Mouse (Mus musculus) bone marrow, adult 2 months (tissue): Measurements from ENCODE around the gene Cacul1. TPM values are rescaled to one million over a fixed set of nuclear protein-coding genes. Genes with fewer than 3 reads are reported as not detected.

ENCODE experiments used
- H3K27ac ChIP-seq: fragments of 200-500 bp; 2 replicates; pipeline ENCODE4 v1.5.1; 2012; ENCODE audit warnings: low read depth, mild to moderate bottlenecking, control low read depth, inconsistent platforms, low read length; ENCODE audit not compliant: control insufficient read depth, poor library complexity, insufficient read depth
- H3K4me1 ChIP-seq: fragments of 200-500 bp; 2 replicates; pipeline ENCODE4 v1.6.1; 2011; ENCODE audit warnings: low read length; ENCODE audit not compliant: control insufficient read depth, insufficient read depth
- H3K4me3 ChIP-seq: fragments of 200-500 bp; replicated peaks from 2 replicates; pipeline ENCODE3; 2011; ENCODE audit warnings: mild to moderate bottlenecking, low read depth, low read length, control low read depth; ENCODE audit not compliant: control insufficient read depth
- CTCF ChIP-seq: fragments of 200-500 bp; IDR thresholded peaks from 2 replicates; pipeline ENCODE4 v1.5.1; 2011; ENCODE audit warnings: low read length, control low read depth; ENCODE audit not compliant: control insufficient read depth, insufficient read depth
- POLR2A ChIP-seq: fragments of 200-500 bp; IDR thresholded peaks from 2 replicates; pipeline ENCODE4 v1.6.1; 2011; ENCODE audit warnings: low read depth, mild to moderate bottlenecking, control low read depth, low read length, borderline replicate concordance; ENCODE audit not compliant: control insufficient read depth
- WGBS: fragments of 180-500 bp; shearing (Covaris S2); methylation state at CpG from one replicate; pipeline ENCODE4 v1.1.7; 2018; 5-methylcytosine and 5-hydroxymethylcytosine counted together
- polyA plus RNA-seq: library from polyadenylated mRNA; stranded (reverse); fragments of >200 nt; gene quantifications from 2 replicates; pipeline ENCODE4 v1.2.4, GENCODE M21; 2011; ENCODE audit warnings: low replicate concordance; ENCODE audit not compliant: missing spikeins, insufficient read depth, insufficient read length

The Cacul1 gene
- polyA plus RNA-seq, 1 experiment = 11.4 TPM

DNA sequence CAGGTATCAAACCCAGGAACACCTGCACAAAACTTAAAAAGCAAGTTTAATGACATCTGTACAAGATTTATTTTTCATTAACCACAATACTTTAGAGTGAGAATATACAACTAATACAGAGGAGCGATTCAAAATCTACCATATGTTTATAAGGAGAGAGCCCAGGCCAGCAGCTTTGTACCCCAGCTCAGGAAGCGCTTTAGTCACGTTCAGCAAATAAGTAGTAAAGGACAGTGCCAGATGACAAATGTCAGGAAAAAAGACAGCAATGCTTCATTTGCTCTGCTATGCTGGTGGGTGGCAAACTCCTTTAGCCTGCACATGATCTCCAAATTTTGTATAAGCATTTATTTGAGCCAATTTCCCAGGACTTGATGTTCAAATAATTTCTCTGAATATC, 56.1 kb downstream of the Cacul1 start:
- WGBS = 91% methylated on average over 3 of the region's 3 CpGs
- H3K27ac ChIP-seq = no peak overlapping the region
- TF ChIP-seq CTCF (no peak), POLR2A (no peak)

DNA sequence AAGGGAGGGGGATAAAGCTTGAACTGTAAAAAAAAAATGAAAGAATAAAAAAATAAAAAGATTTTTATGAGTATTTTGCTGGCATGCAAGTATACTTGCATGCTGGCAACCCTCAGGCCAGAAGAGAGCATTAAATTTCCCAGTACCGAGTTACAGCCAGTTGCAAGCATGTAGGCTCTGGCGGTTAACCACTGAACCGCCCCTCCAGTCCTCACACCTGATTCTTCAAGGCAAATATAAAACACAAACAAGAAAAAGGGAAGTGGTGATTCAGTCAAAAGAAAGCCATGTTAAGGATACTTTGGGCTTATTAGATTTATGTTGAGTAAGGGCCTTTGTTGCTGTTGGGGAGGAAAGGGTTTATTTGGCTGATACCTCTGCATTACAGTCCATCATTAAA, 60.7 kb downstream of the Cacul1 start:
- 52% methylated on average over 3 of the region's 3 CpGs for WGBS
- Histone ChIP-seq H3K27ac (no peak overlapping the region), H3K4me1 (no peaks in the 10 kb centered on the region; the same call in 1 of the 2 replicates), H3K4me3 (no peak overlapping the region)
- TF ChIP-seq POLR2A (no peak), CTCF (no peak)

More for the DNA sequence above, 56.1 kb downstream of the Cacul1 start:
- Histone ChIP-seq H3K4me3 (no peak overlapping the region), H3K4me1 (no peaks in the 10 kb centered on the region)

DNA sequence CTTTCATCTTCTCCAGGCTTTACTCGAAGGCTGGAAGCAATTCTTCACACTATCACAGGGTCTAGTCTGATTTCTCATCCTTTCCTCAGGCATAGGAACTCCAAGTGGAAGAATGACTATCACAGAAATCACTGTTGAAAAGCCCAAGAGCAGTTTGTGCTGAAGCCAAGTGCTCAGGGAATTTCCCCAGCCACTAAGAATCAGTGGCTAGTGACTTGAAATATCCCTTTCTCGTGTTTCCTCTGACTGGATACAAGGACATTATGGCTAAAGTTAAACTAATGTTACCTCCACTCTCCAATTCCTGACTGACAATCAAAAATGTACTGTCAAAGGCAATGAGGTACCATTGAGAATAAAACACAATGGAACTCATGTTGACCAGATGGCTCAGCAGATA, 65.8 kb downstream of the Cacul1 start:
- no peak for TF ChIP-seq POLR2A
- no peak for TF ChIP-seq CTCF
- Histone ChIP-seq H3K4me3 (no peak overlapping the region), H3K4me1 (no peaks in the 10 kb centered on the region; the same call in 1 of the 2 replicates), H3K27ac (no peak overlapping the region)
- whole genome bisulfite sequencing = 53% methylated on average over 2 of the region's 2 CpGs

DNA sequence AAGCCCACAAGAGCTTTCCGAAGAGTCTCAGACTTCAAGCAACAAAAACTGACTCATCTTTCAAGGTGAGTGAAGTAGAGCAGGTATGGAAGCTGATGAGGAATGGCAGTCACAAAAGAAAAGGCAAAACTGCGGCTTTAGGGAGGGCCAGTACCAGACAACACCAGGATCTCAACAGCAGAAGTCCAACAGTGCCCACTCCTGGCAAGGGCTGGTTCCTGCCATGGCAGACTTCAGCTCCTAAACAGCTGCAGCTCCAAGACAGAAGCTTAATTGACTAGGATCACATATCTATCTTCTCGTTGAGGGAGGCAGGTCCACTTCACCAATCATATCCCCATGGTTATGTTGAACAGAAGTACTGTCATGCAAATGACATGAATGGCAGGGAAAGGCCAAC, 67.4 kb downstream of the Cacul1 start:
- Histone ChIP-seq H3K27ac (no peak overlapping the region), H3K4me1 (no peaks in the 10 kb centered on the region), H3K4me3 (no peak overlapping the region)
- WGBS = 59% methylated on average over 3 of the region's 3 CpGs
- TF ChIP-seq POLR2A (no peak), CTCF (no peak)

DNA sequence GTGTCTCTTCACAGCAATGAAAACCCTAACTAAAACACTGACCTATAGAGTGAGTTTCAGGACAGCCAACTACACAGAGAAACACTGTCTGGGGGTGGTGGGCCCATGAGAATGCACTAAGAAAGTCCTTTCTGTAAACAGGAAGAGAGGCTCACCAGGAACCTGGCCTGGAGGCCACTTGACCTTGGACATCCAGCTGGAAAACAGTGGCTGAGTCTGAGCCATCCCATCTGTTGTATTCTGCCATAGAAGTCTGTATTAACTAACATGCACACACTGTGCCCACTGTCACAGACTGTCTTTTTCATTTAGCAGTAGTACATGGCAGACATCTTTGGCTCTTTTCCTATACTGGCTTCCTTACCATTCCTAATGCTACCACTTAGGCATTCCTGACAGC, 80.6 kb downstream of the Cacul1 start:
- Histone ChIP-seq H3K4me3 (no peak overlapping the region), H3K27ac (no peak overlapping the region), H3K4me1 (no peaks in the 10 kb centered on the region)
- TF ChIP-seq POLR2A = no peak
- no peak for TF ChIP-seq CTCF

DNA sequence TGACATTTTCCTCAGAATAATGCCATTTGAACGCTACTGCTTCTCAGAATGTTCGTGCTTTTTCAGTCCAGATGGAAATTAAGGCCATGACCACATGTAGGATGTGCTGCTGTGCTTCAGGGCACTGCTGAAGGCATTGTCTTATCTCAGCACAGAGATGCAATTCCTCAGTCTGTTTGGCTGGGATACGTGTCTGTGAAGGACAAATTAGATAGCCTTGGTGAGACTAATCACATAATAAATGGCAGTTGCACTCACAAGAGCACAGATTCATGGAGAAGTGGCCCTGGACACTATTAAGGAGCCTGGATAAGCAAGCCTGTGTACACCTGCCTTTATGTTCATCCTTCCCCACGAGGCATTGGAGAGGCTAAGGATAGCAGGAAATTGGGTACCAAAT, 83.7 kb downstream of the Cacul1 start:
- H3K4me1 ChIP-seq = no peaks in the 10 kb centered on the region
- no peak overlapping the region for H3K4me3 ChIP-seq
- TF ChIP-seq CTCF (no peak), POLR2A (no peak)
- 65% methylated on average over 4 of the region's 4 CpGs for WGBS
- no peak overlapping the region for H3K27ac ChIP-seq

DNA sequence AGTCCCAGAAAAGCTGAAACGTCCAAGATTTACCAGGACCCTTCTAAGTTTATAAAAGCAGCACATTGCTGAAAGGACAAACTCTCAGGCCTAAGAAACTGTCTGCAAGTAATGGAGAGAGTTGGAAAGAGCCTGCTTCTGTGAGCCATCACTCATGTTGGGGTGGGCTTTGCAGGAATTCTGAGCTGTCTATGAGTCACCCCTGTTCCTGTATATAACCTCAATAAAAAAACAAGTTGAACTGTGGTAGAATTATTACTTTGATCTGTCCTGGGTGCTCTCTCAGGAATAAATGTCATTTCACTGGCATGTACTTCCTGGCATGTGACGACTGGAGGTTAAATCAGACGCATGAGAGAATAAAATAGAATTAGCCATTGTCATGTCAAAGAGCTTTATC, 85.1 kb downstream of the Cacul1 start:
- TF ChIP-seq POLR2A (no peak), CTCF (no peak)
- Histone ChIP-seq H3K4me1 (no peaks in the 10 kb centered on the region), H3K4me3 (no peak overlapping the region), H3K27ac (no peak overlapping the region)
- WGBS = 56% methylated on average over 3 of the region's 3 CpGs

DNA sequence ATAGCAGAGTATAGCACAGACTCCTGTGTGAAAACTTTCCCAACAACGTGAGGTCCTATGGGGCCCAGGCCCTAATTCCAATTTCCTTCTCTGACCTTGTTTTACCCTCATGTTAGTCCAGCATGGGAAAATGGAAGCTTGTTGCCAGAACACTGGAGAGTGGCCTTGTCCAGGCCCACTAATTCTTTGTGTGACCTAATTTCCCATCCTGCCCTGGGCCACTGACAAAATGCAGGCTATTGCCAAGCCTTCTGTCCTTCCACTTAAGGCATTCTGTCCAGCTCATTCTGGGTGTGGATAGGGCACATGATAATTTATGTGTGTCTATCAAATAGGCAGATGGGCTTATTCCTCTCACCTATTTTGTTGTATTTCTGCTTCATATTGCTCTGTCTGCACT, 91.3 kb downstream of the Cacul1 start:
- 76% methylated on average over 1 of the region's 1 CpGs for WGBS
- Histone ChIP-seq H3K27ac (no peak overlapping the region), H3K4me3 (no peak overlapping the region), H3K4me1 (no peaks in the 10 kb centered on the region)
- no peak for TF ChIP-seq CTCF
- no peak for TF ChIP-seq POLR2A

DNA sequence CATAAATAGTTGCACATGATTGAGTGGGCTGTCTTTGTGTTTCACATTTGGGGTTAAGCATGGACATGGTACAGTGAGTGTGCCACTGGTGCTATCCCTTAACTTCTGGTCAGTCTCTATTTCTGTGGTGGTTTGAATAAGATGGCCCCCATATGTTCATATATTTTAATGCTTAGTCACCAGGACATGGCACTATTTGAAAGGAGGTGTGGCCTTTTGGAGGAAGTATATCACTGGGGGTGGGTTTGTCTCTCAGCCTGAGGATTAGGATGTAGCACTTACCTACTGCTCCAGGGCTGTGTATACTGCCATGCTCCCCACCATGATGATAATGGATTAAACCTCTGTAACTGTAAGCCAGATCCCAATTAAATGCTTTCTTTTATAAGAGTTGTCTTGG, 95.6 kb downstream of the Cacul1 start:
- Histone ChIP-seq H3K4me1 (no peaks in the 10 kb centered on the region), H3K4me3 (no peak overlapping the region), H3K27ac (no peak overlapping the region)
- no peak for TF ChIP-seq POLR2A
- no peak for TF ChIP-seq CTCF
